Mouse (Mus musculus) cerebellum, adult 11 months (tissue): ENCODE results near the gene Lman2.

ENCODE experiments used
- DNase-seq: peaks from one replicate; pipeline ENCODE4 v3.0.0; 2022

Lman2 gene

GRCm38 (mm10) chr13:55362453-55363060 is at the start of gene Lman2:
Gene Lman2, minus strand, starts transcription at chr13:55362783.
- DNase-seq, result peak; percentile 93

DNA sequence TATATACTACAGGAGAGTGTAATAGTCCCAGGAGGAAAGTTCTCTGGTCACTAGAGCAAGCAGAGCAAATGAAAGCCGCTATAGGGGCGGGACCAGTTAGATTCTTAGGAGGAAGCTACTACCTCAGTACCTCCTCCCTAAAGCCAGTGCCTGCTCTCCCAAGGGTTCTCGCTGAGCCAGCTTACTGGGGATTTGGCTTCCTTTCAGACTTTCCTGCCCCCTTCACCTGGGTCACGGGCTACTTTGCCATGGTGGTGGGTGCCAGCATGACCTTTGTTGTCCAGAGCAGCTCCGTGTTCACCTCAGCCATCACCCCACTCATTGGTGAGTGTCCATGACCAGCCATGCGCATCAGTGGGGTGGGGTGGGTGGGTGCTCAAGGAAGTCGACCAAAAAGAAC is 49.2 kb upstream of the Lman2 start:
- DNase-seq, result no peak

DNA sequence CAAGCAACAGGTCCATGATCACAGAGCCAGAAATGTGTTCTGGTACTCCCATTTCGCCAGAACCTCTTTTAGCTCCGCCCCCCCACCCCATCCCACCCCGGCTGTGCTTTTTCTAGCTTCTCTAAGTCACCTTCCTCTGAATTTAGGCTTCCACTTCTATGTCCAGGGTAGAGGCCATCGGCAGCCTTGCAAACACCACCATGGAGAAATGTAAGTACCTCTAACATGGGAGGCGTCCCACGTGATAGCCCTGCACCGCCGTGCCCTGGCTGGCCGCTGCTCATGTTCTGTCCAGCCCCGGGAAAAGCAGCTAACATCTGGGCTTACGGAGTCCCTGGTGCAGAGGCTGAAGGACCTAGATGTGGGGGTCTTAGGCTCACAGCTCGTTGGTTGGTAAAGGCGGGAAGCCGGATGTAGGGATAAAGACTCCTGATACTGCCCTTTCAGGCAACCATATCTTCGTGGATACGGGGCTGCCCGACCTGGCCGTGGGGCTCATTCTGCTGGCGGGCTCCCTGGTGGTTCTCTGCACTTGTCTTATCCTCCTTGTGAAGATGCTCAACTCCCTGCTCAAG is 46.0 kb upstream of the Lman2 start:
- DNase-seq, result no peak

GRCm38 (mm10) chr13:55407341-55407740 is 44.8 kb upstream of the Lman2 start:
- no peak for DNase-seq

- no peak for DNase-seq
These were observed 43.3 kb upstream of the Lman2 start for GRCm38 (mm10) chr13:55405783-55406390.

- peak; percentile 57 for DNase-seq
These were observed 42.5 kb upstream of the Lman2 start for GRCm38 (mm10) chr13:55404853-55405782.

DNA sequence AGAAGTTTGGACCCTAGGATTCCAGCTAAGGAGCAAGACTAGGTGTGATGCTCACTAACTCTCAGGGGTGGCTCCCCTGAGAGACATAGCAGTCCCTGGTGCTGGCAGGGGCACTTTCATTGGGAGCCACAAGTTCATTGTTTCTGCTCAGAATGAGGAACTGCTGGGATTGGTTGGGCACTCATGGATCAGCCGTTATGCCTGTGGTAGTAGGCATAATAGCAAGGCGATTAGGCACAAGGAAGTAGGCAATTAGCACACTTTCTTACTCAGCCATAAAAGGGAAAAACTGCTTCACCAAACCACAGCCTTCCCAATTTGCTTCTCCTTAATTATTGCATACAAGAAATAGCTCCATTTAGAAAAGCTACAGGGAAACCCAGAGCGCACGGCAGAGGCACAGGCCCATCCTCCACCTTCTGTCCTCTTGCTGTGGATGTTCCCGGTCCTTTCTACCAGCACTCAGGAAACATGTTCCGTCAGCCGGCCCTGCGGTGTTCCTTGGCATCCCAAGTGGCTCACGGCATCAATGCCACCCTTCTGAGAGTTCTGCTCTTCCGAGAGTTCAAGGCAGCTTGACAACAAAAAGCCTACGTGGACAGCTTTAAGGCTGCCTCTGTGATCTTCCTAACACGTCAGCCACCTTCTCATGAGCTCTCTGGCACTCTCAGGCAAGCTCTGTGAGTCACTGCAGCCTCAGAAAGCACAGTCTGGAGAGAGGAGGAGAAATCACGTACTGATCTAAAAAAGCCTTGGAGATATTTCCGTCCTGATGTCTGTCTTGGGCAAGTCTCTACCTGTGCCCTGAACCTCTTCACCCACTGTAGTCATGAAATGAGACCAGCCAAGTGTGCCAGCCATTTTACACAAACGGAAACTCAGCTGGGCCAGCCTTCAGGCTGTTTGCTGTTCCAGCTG is 41.6 kb upstream of the Lman2 start:
- DNase-seq, result no peak

DNA sequence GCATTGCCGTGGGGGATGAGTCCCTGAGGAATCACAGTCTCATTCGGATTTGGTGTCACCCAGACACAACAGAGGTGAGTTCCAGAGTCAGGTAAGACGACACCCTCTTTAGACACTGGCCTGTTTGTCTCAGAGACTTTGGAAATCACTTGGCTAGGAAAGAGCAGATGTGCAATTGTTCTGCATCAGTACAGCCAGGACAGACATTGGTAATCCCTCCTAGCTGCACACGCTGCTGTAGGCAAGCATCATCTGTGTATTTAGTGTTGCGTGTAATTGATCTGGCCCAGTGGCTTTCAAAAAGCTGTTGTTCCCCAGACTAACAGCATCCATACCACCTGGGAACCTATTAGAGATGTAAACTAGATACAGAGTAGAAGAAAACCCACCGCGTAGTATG is 40.7 kb upstream of the Lman2 start:
- DNase-seq, result no peak

- no peak for DNase-seq
These were observed 37.4 kb upstream of the Lman2 start for GRCm38 (mm10) chr13:55400039-55400346.

- no peak for DNase-seq
These were observed 36.9 kb upstream of the Lman2 start for GRCm38 (mm10) chr13:55399300-55400038.

- DNase-seq, result no peak
These were observed 35.5 kb upstream of the Lman2 start, which contains the start of gene Slc34a1 for GRCm38 (mm10) chr13:55398088-55398487. Gene Slc34a1, plus strand, starts transcription at chr13:55398187.

DNA sequence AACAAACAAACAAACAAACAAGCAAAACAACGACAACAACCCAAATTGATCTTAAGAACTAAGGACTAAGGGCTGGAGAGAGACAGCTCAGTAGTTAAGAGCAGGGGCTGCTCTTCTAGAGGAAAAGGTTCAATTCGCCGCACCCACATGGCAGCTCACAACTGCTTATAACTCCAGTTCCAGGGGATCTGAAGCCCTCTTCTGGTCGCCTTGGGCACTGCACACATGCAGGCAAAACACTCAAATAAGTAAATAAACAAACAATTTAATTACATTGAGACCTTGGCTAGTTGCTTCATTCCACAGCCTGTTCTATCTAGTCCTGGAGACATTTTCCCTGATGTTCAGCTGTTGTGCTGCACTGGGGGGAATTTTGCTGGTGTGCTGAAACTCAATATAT is 30.4 kb upstream of the Lman2 start:
- no peak for DNase-seq

DNA sequence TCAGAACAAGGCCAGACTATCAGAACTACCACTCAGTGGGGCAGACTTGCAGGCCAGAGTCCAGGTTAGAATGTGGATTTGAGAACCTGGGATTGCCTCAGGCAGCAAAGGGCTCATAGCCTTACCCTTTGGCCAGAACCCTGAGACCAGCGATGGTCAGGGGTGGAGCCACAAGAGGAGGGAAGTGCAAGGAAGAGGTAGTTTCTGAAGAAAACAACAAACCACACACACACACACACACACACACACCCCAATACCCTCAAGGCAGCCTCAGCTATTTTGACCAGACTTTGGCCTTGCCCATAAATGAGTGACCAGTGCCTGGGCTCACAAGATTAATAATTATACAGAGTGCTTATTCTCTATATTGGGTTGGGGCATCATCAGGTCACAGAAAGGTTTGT is 29.0 kb upstream of the Lman2 start:
- no peak for DNase-seq

DNA sequence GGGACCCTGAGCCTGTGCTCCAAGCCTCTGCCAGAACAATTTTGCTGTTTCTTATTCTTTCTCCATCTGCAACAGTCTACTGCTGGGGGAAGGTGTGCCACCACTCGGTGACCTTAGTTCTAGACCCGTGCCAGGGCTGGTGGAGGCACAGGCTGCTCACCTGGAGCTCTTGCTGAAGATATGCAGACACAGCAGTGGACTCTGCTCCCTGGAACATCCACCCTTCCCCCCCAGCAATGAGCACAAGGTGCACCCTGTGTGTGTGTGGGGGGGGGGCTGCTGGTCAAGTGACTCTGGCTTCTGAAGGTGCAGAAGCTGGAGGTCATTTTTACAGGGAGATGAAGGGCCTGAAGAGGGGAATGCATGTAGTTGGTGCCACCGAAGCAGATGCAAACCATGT is 28.1 kb upstream of the Lman2 start:
- no peak for DNase-seq

- DNase-seq, result no peak
These were observed 19.2 kb upstream of the Lman2 start for GRCm38 (mm10) chr13:55381790-55382189.

GRCm38 (mm10) chr13:55378907-55379580 is 16.5 kb upstream of the Lman2 start:
- DNase-seq, result no peak

DNA sequence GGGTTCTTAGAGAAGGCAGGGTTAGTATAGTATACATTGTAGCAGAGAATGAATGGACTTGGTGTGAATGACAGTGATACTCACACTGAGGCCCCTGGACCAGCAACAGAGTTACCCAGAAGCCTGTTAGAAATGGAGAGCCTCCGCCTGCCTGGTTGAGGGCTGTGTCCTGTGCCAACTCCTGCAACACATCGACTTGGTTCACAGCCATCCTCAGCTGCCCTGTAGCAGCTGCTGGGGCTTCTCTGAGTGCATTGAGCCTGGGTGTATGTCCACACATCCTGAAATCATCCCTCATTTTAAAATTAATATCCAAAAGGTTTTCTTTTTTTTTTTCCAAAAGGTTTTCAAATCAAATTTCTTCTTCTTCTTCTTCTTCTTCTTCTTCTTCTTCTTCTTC is 13.3 kb upstream of the Lman2 start:
- DNase-seq, result no peak

DNA sequence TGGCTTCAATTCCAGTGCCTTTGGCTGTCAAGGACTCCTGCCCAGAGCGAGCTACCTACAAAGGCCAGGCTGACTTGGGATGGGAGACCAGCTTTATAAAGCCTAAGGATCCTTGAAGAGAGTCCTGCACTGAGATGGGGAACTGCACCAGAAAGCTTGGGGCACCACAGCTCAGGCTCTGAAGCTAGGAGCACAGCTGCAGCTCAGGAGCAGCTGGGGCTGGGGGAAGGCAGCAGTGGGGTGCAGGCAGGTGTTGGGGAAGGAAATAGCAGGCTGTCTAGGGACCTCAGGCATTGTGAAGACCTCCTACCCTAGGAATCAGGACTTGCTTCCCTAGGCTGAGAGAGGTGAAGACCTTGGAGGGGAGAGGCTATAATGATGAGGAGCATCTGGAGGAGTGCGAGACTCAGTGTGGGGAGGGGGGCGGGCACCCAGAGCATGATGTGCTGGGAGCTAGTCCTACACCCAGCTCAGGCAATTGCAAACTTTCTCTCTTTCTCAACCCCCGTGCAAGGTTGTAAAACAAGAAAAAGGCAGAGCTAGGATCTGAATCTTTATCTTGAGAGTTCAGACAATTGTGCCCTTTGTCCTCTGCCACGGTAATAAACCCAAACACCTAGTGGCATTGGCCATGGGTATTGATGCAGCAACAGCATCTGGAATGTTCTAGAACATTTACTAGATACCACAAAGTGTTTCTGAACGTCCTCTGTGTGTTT is 11.8 kb upstream of the Lman2 start:
- DNase-seq, result no peak

DNA sequence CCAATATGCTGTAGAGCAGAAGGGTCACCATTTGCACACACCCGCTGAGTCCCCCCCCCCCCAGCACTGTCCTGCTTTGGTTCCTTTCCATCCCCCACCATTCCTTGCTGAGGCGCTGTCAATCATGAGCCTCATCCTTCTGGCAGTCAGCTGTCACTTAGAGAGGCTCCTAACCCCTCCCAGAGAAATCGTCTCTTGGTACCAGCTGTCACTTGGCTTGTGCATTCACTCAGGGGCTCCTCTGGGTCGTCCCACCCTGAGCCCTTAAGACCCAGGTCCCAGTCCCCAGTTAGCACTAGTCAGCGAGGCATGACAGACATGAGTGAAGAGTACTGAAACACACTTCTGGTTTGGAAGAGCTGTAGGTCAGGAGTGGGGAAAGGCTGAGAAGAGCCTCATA is 9.2 kb upstream of the Lman2 start:
- no peak for DNase-seq

- no peak for DNase-seq
These were observed 8.6 kb upstream of the Lman2 start for GRCm38 (mm10) chr13:55371007-55371681.
